Mouse (Mus musculus) forebrain, embryonic 14.5 days (tissue): Measurements from ENCODE around the gene Wfs1. TPM values are rescaled to one million over a fixed set of nuclear protein-coding genes. Genes with fewer than 3 reads are reported as not detected.

Experiments used
- ATAC-seq: fragments of 200-750 bp; cut with Nextera tagmentation; 2 replicates; pipeline ENCODE4 v1.8.0; 2017; ENCODE audit warnings: mild to moderate bottlenecking, moderate library complexity
- DNase-seq: peaks from one replicate; pipeline ENCODE4 v3.0.0-alpha.2; 2015; ENCODE audit warnings: low spot score
- H3K27ac ChIP-seq: fragments of 300-500 bp; sonication (generic); 2 replicates; pipeline ENCODE4 v1.5.1; 2014; ENCODE audit warnings: low read depth, mild to moderate bottlenecking, control low read depth, low read length, moderate library complexity
- H3K27me3 ChIP-seq: fragments of 300-500 bp; sonication (generic); replicated peaks from 2 replicates; pipeline ENCODE4 v1.6.1; 2014; ENCODE audit warnings: low read length, control low read depth, mixed read lengths; ENCODE audit not compliant: control insufficient read depth, insufficient read depth
- H3K36me3 ChIP-seq: fragments of 300-500 bp; sonication (generic); 2 replicates; pipeline ENCODE4 v1.6.1; 2014; ENCODE audit warnings: low read length, control low read depth; ENCODE audit not compliant: control insufficient read depth, insufficient read depth
- H3K4me1 ChIP-seq: fragments of 300-500 bp; sonication (generic); 2 replicates; pipeline ENCODE4 v1.6.1; 2014; ENCODE audit warnings: antibody characterized with exemption, low read length, control low read depth; ENCODE audit not compliant: control insufficient read depth, insufficient read depth
- H3K4me2 ChIP-seq: fragments of 300-500 bp; sonication (generic); 2 replicates; pipeline ENCODE4 v1.6.1; 2014; ENCODE audit warnings: mild to moderate bottlenecking, control low read depth, low read length
- H3K4me3 ChIP-seq: fragments of 300-500 bp; sonication (generic); 2 replicates; pipeline ENCODE4 v1.5.1; 2014; ENCODE audit warnings: low read depth, low read length, control low read depth
- H3K9ac ChIP-seq: fragments of 300-500 bp; sonication (generic); 2 replicates; pipeline ENCODE4 v1.6.1; 2014; ENCODE audit warnings: mild to moderate bottlenecking, low read length, control low read depth, moderate library complexity
- H3K9me3 ChIP-seq: fragments of 300-500 bp; sonication (generic); replicated peaks from 2 replicates; pipeline ENCODE4 v1.6.1; 2016; ENCODE audit warnings: low read length, control low read depth, mixed read lengths; ENCODE audit not compliant: control insufficient read depth
- WGBS: fragments of 180-500 bp; shearing (Covaris S2); extraction: QIAGEN DNeasy Blood & Tissue Kit; methylation state at CpG from one replicate; pipeline ENCODE4 v1.1.7; 2014; 5-methylcytosine and 5-hydroxymethylcytosine counted together
- polyA plus RNA-seq: library from polyadenylated mRNA; unstranded; fragments of >200 nt; fragmentation: Nextera tagmentation; extraction: Ambion mirVana; gene quantifications from 2 replicates; pipeline ENCODE4 v1.2.1, GENCODE M21; 2014

The Wfs1 gene
- polyA plus RNA-seq, 1 experiment from 2014 or later = 3.7 TPM

DNA sequence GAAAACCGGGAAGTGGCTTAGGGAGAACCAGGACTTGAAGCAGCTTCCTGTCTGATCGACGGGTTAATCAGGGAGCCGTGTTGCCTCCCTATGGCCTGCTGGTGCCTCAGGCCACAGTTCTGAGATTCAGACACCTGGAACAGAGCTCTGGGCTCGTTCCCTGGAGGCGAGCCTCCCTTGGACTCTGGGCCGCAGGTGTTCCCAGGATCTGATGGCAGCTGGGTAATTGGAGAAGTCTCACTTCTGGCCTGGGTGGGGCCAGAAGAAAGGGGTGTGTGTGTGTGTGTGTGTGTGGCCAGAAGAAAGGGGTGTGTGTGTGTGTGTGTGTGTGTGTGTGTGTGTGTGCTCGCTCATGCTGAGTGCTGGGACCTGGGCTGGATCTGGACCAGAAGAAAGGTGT is 55.6 kb downstream of the Wfs1 start:
- ATAC-seq (no peak), DNase-seq (no peak)
- WGBS = 63% methylated on average over 8 of the region's 8 CpGs
- Histone ChIP-seq H3K4me2 (no peak overlapping the region), H3K27me3 (no peaks in the 10 kb centered on the region), H3K9ac (no peak overlapping the region), H3K27ac (no peak overlapping the region), H3K4me3 (no peak overlapping the region), H3K9me3 (no peaks in the 10 kb centered on the region), H3K36me3 (no peaks in the 10 kb centered on the region), H3K4me1 (peaks cover 12% of the 10 kb centered on the region)

DNA sequence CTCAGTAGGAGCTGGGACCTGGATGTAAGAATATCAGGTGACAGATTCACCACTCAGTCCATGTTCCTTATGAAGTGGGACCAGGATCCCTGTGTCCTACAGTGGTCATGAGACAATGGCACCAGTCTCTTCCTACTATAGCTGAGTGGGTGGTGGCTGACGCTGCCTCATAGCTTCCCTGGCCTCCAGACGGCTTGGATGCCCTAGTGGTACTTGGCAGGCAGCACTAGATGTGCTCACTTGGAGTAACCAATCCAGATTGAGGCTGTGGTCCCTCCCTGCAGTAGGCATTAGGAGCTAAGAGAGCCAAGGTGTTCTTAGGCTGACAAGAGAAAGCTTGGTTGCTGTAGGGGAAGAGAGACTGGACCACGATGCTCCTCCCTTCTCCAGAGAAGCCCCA is 59.6 kb downstream of the Wfs1 start:
- 78% methylated on average over 3 of the region's 3 CpGs for WGBS
- no peaks in the 10 kb centered on the region for H3K27me3 ChIP-seq
- no peak overlapping the region for H3K4me2 ChIP-seq
- H3K4me1 ChIP-seq = no peaks in the 10 kb centered on the region
- no peak overlapping the region for H3K27ac ChIP-seq
- no peak for ATAC-seq
- H3K4me3 ChIP-seq = no peak overlapping the region
- no peak for DNase-seq
- H3K9me3 ChIP-seq = no peaks in the 10 kb centered on the region
- no peaks in the 10 kb centered on the region for H3K36me3 ChIP-seq
- no peak overlapping the region for H3K9ac ChIP-seq

DNA sequence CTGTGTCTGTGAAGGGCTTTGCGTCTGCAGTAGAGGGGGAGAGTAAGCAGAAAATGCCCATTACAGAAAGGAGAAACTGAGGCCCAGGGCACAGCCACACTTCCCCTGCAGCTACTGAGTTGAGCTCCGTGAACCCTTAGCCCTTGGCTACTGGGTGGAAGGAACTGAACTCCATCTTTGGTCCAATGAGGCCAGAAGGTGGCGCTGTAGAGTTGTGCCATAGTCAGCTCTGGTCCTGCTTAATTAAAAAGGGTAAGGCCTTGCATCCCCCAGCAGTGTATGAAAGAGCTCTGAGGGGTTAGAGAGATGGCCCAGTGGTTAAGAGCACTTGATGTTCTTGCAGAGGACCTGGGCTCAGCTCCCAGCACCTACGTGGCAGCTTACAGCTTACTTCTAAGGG is 60.3 kb downstream of the Wfs1 start:
- Histone ChIP-seq H3K4me3 (no peak overlapping the region), H3K4me2 (no peak overlapping the region), H3K27ac (no peak overlapping the region), H3K36me3 (no peaks in the 10 kb centered on the region), H3K9ac (no peak overlapping the region), H3K9me3 (no peaks in the 10 kb centered on the region), H3K27me3 (no peaks in the 10 kb centered on the region), H3K4me1 (no peaks in the 10 kb centered on the region; the same call in 1 of the 2 replicates)
- WGBS = 47% methylated on average over 4 of the region's 4 CpGs
- DNase-seq (no peak), ATAC-seq (no peak)

DNA sequence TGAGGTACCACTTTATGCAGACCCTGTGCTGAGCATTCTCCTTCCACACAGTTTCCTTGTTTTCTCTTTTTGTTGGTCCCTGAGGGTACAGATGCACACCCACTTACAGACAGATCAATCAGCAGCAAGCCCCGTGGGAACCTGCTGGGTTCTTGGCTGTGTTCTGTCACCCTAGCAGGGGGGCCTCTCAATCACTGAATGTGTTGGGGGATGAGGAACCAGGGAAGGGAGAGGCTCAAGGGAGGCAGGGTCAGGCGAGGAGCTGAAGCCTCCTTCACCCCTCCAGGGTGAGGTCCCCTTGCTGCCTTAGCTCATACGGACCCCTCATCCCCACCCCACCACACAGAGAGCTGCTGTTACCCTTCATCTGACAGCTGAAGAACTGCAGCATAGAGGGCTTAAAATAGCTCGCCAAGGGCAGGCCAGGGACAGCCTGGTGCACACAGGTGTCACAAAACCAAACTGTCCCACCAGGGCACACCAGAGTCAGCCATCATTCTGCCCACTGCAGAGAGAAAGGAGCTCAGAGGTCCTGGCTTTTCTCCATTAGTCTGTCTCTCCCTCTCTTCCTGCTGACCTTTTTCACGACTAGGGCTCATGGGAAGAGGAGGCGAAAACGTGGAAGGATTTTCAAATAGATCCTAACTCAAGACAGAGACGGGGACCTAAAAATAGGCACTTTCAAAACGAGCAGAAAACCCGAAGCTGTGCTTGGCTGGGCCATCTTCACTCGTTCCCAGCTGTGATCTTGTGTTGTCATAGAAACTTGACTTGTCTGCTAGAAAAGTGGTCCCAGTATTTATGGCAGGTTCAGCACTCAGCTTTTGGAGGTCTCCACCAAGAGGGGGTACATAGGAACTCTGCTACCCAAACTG is 64.9 kb downstream of the Wfs1 start:
- Histone ChIP-seq H3K9me3 (no peaks in the 10 kb centered on the region), H3K27ac (0 out of 2 replicates have a peak overlapping the region, but pooled peaks have one; percentile 5), H3K4me2 (no peak overlapping the region), H3K36me3 (no peaks in the 10 kb centered on the region), H3K9ac (no peak overlapping the region; the same call in 1 of the 2 replicates), H3K27me3 (no peaks in the 10 kb centered on the region), H3K4me3 (no peak overlapping the region), H3K4me1 (no peaks in the 10 kb centered on the region; the same call in 1 of the 2 replicates)
- 49% methylated on average over 11 of the region's 11 CpGs for WGBS
- no peak for DNase-seq
- ATAC-seq = no peak

DNA sequence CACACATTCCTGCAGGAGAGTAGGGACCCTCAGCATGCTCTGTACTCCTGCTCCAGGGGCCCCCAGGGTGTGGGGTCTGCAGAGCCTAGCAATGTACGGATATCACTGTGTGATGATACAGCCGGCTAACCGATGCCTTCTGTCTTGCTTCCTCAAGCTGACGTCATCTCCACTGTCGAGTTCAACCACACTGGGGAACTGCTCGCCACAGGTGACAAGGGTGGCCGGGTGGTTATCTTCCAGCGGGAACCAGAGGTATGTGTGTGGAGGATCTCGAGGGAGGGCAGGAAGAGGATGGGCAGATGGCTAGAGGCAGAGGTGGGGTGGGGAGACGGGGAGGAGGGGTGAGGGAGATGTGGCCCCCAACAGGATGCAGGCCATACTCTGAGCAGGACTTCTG is 66.2 kb downstream of the Wfs1 start:
- 81% methylated on average over 10 of the region's 10 CpGs for WGBS
- H3K4me3 ChIP-seq = no peak overlapping the region

DNA sequence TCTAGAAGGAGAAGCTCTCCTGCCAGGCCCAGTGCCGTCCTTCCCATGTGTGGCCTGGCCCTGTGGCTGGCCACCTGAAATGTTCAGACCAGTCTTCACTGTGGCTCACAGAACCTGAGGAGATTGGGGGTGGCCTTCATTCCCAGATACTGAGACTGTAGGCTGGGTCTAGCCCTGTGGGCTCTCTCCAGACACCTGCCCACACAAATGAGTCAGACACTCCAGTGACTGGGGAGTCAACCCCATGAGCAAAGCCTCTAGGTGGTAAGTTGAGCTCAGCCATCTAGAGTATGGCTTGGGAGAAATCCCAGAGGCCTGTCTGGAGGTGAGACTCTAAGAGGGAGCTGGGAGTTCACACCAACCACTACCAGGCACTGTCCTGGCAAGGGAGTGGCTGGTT is 67.1 kb downstream of the Wfs1 start:
- no peaks in the 10 kb centered on the region; the same call in 1 of the 2 replicates for H3K4me1 ChIP-seq
- H3K9me3 ChIP-seq = no peaks in the 10 kb centered on the region
- no peak overlapping the region for H3K4me2 ChIP-seq
- no peak overlapping the region for H3K9ac ChIP-seq
- no peak overlapping the region for H3K4me3 ChIP-seq
- no peaks in the 10 kb centered on the region for H3K27me3 ChIP-seq
- ATAC-seq (no peak), DNase-seq (no peak)
- no peaks in the 10 kb centered on the region for H3K36me3 ChIP-seq
- H3K27ac ChIP-seq = no peak overlapping the region
- WGBS = 78% methylated on average over 1 of the region's 1 CpGs

More for the DNA sequence above, 66.2 kb downstream of the Wfs1 start:
- Histone ChIP-seq H3K36me3 (no peaks in the 10 kb centered on the region), H3K4me1 (no peaks in the 10 kb centered on the region; the same call in 1 of the 2 replicates), H3K27me3 (no peaks in the 10 kb centered on the region), H3K27ac (no peak overlapping the region), H3K4me2 (no peak overlapping the region), H3K9ac (no peak overlapping the region), H3K9me3 (no peaks in the 10 kb centered on the region)
- ATAC-seq (no peak), DNase-seq (no peak)

DNA sequence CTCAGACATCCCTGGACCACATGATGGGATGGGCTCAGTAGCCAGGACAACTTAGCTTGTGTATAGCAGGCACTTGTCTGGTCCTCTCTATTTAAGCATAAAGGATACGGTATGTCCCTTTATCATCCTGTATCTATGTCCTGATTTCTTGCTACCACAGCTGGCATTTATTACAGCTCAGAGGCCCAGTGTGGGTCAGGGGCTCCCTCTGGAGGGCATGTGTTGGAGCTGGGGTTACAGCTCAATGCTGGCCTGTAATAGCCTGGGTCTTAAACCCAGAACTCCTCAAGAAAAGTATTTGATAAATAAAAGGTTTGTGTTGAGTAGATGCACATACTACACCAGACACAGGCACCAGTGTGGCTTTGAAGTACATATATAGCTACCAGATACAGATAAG is 68.9 kb downstream of the Wfs1 start:
- Histone ChIP-seq H3K4me2 (no peak overlapping the region), H3K9ac (no peak overlapping the region), H3K27me3 (no peaks in the 10 kb centered on the region), H3K4me3 (no peak overlapping the region), H3K36me3 (no peaks in the 10 kb centered on the region), H3K4me1 (no peaks in the 10 kb centered on the region; the same call in 1 of the 2 replicates), H3K9me3 (no peaks in the 10 kb centered on the region), H3K27ac (no peak overlapping the region)
- WGBS = 54% methylated on average over 1 of the region's 1 CpGs
- DNase-seq (peak; percentile 47), ATAC-seq (no peak)

DNA sequence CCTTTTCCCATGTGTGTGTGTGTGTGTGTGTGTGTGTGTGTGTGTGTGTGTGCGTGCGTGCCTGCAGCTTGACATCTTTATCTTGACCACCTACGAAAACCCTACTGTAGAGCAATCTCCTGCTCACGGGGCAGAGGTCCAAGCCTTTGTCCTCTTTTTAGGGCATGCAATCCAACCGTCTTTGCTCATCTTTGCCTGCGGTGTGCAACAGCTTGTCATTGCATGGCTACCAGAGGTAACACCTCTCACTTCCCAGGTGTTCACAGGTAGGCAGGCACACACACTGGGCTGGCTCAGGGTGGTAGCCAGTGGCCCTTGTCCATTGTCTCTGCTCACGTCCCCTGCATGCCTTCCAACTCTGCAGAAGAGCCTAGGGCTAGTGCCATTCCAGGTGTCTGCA is 71.0 kb downstream of the Wfs1 start:
- H3K9me3 ChIP-seq = no peaks in the 10 kb centered on the region
- no peaks in the 10 kb centered on the region for H3K36me3 ChIP-seq
- H3K27ac ChIP-seq = no peak overlapping the region
- H3K4me2 ChIP-seq = no peak overlapping the region
- 81% methylated on average over 7 of the region's 7 CpGs for WGBS
- H3K27me3 ChIP-seq = no peaks in the 10 kb centered on the region
- H3K4me3 ChIP-seq = no peak overlapping the region
- no peak for DNase-seq
- no peaks in the 10 kb centered on the region for H3K4me1 ChIP-seq
- no peak for ATAC-seq
- no peak overlapping the region for H3K9ac ChIP-seq

DNA sequence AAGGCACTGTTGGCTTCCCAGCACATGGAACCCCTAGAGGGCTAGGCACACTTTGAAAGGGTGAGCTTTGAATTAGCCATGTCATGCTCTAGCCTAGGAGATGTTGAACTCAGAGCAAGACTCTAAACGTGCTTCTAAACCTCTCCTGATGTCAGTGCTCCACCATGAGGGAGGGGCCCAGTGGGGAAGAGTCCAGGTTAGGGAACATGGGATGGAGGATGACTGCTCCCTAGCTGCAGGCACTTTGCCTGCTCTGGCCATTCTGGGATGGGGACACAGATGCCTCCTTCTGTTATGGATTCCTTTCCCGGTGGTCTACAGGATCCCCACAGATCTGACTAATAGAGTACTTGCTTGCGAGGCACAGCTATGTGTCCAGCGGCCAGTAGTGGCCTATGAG is 71.8 kb downstream of the Wfs1 start:
- no peaks in the 10 kb centered on the region; the same call in 1 of the 2 replicates for H3K4me1 ChIP-seq
- H3K9me3 ChIP-seq = no peaks in the 10 kb centered on the region
- H3K36me3 ChIP-seq = no peaks in the 10 kb centered on the region
- H3K27ac ChIP-seq = no peak overlapping the region
- H3K9ac ChIP-seq = no peak overlapping the region
- WGBS = 81% methylated on average over 4 of the region's 4 CpGs
- ATAC-seq (no peak), DNase-seq (no peak)
- H3K27me3 ChIP-seq = no peaks in the 10 kb centered on the region
- no peak overlapping the region for H3K4me3 ChIP-seq
- H3K4me2 ChIP-seq = no peak overlapping the region
